Mouse (Mus musculus): Measurements from ENCODE around the gene Cacna1h. TPM values are rescaled to one million over a fixed set of nuclear protein-coding genes. Genes with fewer than 3 reads are reported as not detected.

The Cacna1h gene
- polyA plus RNA-seq, 1 experiment: 5.6 TPM

DNA sequence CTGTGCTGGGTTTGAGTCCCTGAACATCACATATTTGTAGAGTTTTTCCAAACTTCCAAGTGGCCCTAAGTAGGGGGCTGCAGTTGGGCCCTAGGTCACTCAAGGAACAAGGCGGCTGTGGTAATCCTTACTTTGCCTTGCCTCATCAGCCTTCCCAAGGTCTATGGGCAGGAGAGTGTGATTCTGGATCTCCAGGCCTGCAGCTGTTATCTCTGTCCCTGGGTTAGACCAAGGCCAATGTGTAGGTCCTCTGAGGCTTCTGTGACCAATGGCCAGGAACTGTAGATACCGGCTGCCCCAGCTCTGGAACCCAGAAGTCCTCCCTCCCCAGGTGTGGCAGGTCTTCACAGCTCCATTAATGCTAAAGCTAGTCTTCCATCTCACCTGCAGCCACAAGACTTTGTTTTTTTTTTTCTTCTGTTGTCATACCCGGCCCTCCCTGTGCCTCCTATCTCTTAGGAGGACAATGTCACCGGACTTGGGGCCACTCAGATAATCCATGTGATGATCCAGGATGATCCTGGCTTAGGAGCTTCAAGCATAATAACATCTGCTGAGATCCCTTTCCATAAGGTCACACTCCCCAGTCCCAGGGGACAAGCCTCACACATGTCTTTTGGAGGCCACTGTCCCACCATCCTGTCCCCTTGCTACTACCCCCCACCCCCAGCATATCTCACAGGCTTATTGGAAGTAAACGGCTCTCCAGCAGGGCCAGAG is 18.8 kb upstream of the Cacna1h start:
- no peaks in the 10 kb centered on the region for H3K4me1 ChIP-seq (ENCODE audit: control insufficient read depth, insufficient read depth, low read length)
- TF ChIP-seq POLR2A (IDR thresholded peaks at IDR 0.05; ENCODE audit: insufficient read depth, low read length): no peak
- TF ChIP-seq CTCF (IDR thresholded peaks at IDR 0.05; ENCODE audit: low read depth, low read length): no peak
- TF ChIP-seq EP300 (IDR thresholded peaks at IDR 0.05; ENCODE audit: insufficient read depth, low read depth, low read length): no peak
- H3K36me3 ChIP-seq (ENCODE audit: control insufficient read depth, insufficient read depth, low read length, poor library complexity, severe bottlenecking): no peaks in the 10 kb centered on the region
- no peaks in the 10 kb centered on the region for H3K27me3 ChIP-seq (ENCODE audit: control insufficient read depth, insufficient read depth, low read length, poor library complexity, severe bottlenecking)
- H3K9ac ChIP-seq (ENCODE audit: low read depth, poor library complexity, severe bottlenecking): no peak overlapping the region
- no peaks in the 10 kb centered on the region for H3K9me3 ChIP-seq (replicated peaks; ENCODE audit: control insufficient read depth, insufficient read depth, low read length, poor library complexity, severe bottlenecking)
- no peak overlapping the region for H3K27ac ChIP-seq (ENCODE audit: insufficient read depth, low read length)
- H3K4me3 ChIP-seq (ENCODE audit: low read depth, low read length): no peak overlapping the region

DNA sequence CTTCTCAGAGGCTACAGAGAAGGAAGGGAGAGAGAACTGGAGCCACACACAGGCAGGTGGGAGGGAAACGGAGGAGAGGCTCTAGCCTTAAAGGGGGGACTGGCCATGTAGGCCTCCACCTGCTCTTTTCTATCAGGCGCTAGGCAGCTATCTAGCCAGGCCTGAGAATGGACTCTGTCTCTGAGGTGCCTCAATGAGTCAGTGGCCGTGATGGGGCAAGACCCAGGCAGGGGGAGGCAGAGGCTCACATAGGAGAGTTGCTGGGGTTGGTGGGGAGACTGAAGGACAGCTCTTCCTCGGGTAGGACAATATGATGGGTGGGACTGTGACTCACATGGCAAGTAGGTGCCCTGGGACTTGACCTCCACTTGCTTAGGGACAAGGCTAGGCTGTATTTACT is 16.7 kb upstream of the Cacna1h start:
- Histone ChIP-seq H3K27me3 (ENCODE audit: control insufficient read depth, insufficient read depth, low read length, poor library complexity, severe bottlenecking) (no peaks in the 10 kb centered on the region), H3K27ac (ENCODE audit: insufficient read depth, low read length) (no peak overlapping the region)

DNA sequence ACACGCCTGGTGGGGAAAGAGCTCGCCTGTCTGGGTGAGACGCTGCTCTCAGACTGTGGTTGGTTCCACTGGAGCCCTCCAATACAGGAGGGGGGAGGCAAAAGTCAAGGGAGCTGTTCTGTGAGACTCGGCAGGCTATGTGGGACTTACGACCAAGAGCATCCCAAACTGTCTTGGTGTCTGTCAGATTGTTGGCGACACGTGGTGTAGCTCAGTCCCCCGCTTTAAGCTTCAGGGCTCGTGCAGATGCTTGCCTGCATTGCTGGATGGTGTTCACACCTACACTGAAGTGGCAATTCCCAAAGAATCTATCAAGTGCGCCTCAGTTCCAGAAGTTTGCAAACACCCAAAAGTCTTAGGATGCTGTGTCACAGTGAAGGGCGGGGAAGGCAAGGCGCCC is 14.3 kb upstream of the Cacna1h start:
- Histone ChIP-seq H3K4me1 (ENCODE audit: control insufficient read depth, insufficient read depth, low read length) (no peaks in the 10 kb centered on the region), H3K27me3 (ENCODE audit: control insufficient read depth, insufficient read depth, low read length, poor library complexity, severe bottlenecking) (no peaks in the 10 kb centered on the region), H3K27ac (ENCODE audit: insufficient read depth, low read length) (no peak overlapping the region), H3K9ac (ENCODE audit: low read depth, poor library complexity, severe bottlenecking) (no peak overlapping the region), H3K36me3 (ENCODE audit: control insufficient read depth, insufficient read depth, low read length, poor library complexity, severe bottlenecking) (no peaks in the 10 kb centered on the region), H3K4me3 (ENCODE audit: low read depth, low read length) (no peak overlapping the region), H3K9me3 (replicated peaks; ENCODE audit: control insufficient read depth, insufficient read depth, low read length, poor library complexity, severe bottlenecking) (no peaks in the 10 kb centered on the region)
- no peak for TF ChIP-seq EP300 (IDR thresholded peaks at IDR 0.05; ENCODE audit: insufficient read depth, low read depth, low read length)

More for the DNA sequence above, 16.7 kb upstream of the Cacna1h start:
- no peaks in the 10 kb centered on the region for H3K9me3 ChIP-seq (replicated peaks; ENCODE audit: control insufficient read depth, insufficient read depth, low read length, poor library complexity, severe bottlenecking)
- H3K4me3 ChIP-seq (ENCODE audit: low read depth, low read length): no peak overlapping the region
- no peak for TF ChIP-seq CTCF (IDR thresholded peaks at IDR 0.05; ENCODE audit: low read depth, low read length)
- TF ChIP-seq EP300 (IDR thresholded peaks at IDR 0.05; ENCODE audit: insufficient read depth, low read depth, low read length): no peak
- TF ChIP-seq POLR2A (IDR thresholded peaks at IDR 0.05; ENCODE audit: insufficient read depth, low read length): no peak
- H3K4me1 ChIP-seq (ENCODE audit: control insufficient read depth, insufficient read depth, low read length): no peaks in the 10 kb centered on the region
- no peak overlapping the region for H3K9ac ChIP-seq (ENCODE audit: low read depth, poor library complexity, severe bottlenecking)
- H3K36me3 ChIP-seq (ENCODE audit: control insufficient read depth, insufficient read depth, low read length, poor library complexity, severe bottlenecking): no peaks in the 10 kb centered on the region

DNA sequence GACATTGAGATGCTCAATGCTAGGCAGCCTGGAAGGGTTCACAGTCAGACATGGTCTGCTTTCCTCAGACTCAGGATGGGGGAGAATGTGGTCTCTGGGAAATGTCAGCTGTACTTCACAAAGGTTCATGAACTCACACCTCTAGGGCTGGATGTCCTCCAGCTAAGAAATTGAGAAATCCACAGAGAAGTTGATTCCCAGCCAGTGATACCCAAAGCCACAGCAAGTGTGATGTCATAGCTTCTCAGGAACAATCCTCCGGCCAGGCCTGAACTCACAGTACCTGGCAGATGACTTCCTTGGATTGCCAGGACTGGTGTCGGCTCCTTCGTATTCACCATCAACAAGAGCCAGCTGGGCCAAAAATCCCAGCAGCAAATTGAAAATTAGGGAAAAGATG is 12.3 kb upstream of the Cacna1h start:
- Histone ChIP-seq H3K36me3 (ENCODE audit: control insufficient read depth, insufficient read depth, low read length, poor library complexity, severe bottlenecking) (no peaks in the 10 kb centered on the region), H3K4me3 (ENCODE audit: low read depth, low read length) (no peak overlapping the region), H3K27ac (ENCODE audit: insufficient read depth, low read length) (no peak overlapping the region), H3K9me3 (replicated peaks; ENCODE audit: control insufficient read depth, insufficient read depth, low read length, poor library complexity, severe bottlenecking) (no peaks in the 10 kb centered on the region), H3K27me3 (ENCODE audit: control insufficient read depth, insufficient read depth, low read length, poor library complexity, severe bottlenecking) (no peaks in the 10 kb centered on the region), H3K4me1 (ENCODE audit: control insufficient read depth, insufficient read depth, low read length) (no peaks in the 10 kb centered on the region), H3K9ac (ENCODE audit: low read depth, poor library complexity, severe bottlenecking) (no peak overlapping the region)
- TF ChIP-seq POLR2A (IDR thresholded peaks at IDR 0.05; ENCODE audit: insufficient read depth, low read length) (no peak), CTCF (IDR thresholded peaks at IDR 0.05; ENCODE audit: low read depth, low read length) (no peak), EP300 (IDR thresholded peaks at IDR 0.05; ENCODE audit: insufficient read depth, low read depth, low read length) (no peak)

DNA sequence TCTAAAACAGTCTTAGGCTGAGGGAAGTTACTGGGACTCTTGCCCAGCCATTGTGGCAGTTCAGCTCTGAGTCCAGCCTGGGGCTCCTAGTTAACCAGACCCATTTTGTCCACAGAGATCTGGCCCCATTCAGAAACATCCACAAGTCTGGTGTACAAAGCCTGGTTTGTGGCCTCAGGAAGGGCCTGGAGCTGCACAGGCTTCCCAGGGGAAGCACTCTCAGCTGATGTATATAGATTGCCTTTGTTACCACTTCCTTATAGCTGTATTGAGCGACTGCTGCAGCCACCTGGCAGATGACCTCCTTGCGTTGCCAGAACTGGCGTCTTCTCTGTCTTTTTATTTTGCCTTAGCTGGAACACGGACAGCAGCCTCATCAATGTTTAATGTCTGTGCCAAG is 11.5 kb upstream of the Cacna1h start:
- H3K36me3 ChIP-seq (ENCODE audit: control insufficient read depth, insufficient read depth, low read length, poor library complexity, severe bottlenecking): no peaks in the 10 kb centered on the region
- no peak overlapping the region for H3K9ac ChIP-seq (ENCODE audit: low read depth, poor library complexity, severe bottlenecking)
- H3K4me3 ChIP-seq (ENCODE audit: low read depth, low read length): no peak overlapping the region
- no peak for TF ChIP-seq POLR2A (IDR thresholded peaks at IDR 0.05; ENCODE audit: insufficient read depth, low read length)
- TF ChIP-seq CTCF (IDR thresholded peaks at IDR 0.05; ENCODE audit: low read depth, low read length): no peak
- TF ChIP-seq EP300 (IDR thresholded peaks at IDR 0.05; ENCODE audit: insufficient read depth, low read depth, low read length): no peak
- H3K27me3 ChIP-seq (ENCODE audit: control insufficient read depth, insufficient read depth, low read length, poor library complexity, severe bottlenecking): no peaks in the 10 kb centered on the region
- no peaks in the 10 kb centered on the region for H3K4me1 ChIP-seq (ENCODE audit: control insufficient read depth, insufficient read depth, low read length)
- no peaks in the 10 kb centered on the region for H3K9me3 ChIP-seq (replicated peaks; ENCODE audit: control insufficient read depth, insufficient read depth, low read length, poor library complexity, severe bottlenecking)
- no peak overlapping the region for H3K27ac ChIP-seq (ENCODE audit: insufficient read depth, low read length)

DNA sequence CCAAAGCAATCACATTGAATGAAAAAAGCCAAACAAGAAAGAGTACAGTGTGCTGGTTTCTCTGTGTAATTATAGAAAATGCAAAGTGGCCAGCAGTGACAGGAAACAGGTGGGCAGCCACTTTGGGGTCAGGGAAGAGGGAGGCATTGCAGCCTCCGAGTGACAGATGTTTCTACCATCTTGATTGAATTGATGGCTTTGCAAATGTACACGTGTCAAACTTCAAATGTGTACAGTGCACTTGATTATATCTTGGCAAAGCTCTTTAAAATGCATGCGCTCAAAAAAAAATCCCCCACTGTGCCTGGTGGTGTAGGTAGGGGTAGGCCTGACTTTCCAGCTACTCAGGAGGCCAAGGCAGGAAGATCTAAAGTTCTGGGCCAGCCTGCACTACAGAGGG is 9.3 kb upstream of the Cacna1h start:
- no peaks in the 10 kb centered on the region for H3K9me3 ChIP-seq (replicated peaks; ENCODE audit: control insufficient read depth, insufficient read depth, low read length, poor library complexity, severe bottlenecking)

More for the DNA sequence above, 9.3 kb upstream of the Cacna1h start:
- Histone ChIP-seq H3K36me3 (ENCODE audit: control insufficient read depth, insufficient read depth, low read length, poor library complexity, severe bottlenecking) (no peaks in the 10 kb centered on the region), H3K27me3 (ENCODE audit: control insufficient read depth, insufficient read depth, low read length, poor library complexity, severe bottlenecking) (no peaks in the 10 kb centered on the region), H3K9ac (ENCODE audit: low read depth, poor library complexity, severe bottlenecking) (no peak overlapping the region), H3K4me1 (ENCODE audit: control insufficient read depth, insufficient read depth, low read length) (no peaks in the 10 kb centered on the region), H3K4me3 (ENCODE audit: low read depth, low read length) (no peak overlapping the region), H3K27ac (ENCODE audit: insufficient read depth, low read length) (no peak overlapping the region)
- no peak for TF ChIP-seq CTCF (IDR thresholded peaks at IDR 0.05; ENCODE audit: low read depth, low read length)

Data from ES-Bruce4 (cell line).